Mouse (Mus musculus) bone marrow macrophage, adult 2 months (primary cell): ENCODE measurements around the gene Trpm7.

Source experiments
- CTCF ChIP-seq: IDR thresholded peaks from 2 replicates; pipeline ENCODE4 v1.5.1; 2012; ENCODE audit warnings: low read depth, mild to moderate bottlenecking, low read length, moderate library complexity
- POLR2A ChIP-seq: IDR thresholded peaks from 2 replicates; pipeline ENCODE4 v1.6.1; 2012; ENCODE audit warnings: mild to moderate bottlenecking, low read depth, low read length, borderline replicate concordance

DNA sequence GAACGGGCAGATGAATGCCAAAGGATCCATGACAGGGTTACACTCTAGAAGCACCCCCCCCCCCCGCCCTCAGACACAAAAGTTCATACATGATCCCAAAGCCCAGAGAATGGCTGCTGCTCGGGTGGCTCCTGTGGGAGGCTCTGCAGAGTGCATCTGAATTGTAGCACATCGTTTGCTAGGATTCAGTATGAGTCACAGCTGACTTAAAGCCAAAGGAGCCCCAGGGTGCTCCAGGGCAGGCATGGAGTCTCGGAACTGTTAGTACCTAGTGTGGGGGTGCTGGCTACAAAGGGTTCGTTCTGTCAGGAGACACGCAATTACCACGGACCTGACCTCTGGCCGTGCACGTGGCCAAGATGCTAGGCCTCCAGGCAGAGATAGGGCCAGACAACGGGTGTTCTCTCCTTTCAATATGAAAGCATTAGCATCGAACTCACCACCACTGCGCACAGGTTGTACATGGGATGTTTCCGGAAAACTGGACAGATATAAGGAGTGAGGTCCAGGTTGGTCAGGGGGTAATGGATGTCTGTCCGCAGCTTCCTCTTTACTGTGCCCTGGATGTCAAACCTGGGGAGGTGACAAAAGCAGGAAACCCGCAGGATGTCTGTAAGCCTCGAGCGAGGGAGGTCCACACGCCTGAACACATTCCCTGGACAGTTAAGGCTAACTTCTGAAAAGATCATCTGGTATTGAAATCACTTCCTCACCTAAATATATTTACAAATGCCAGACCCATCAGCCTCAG, 106.4 kb downstream of the Trpm7 start:
- no peak for TF ChIP-seq CTCF
- TF ChIP-seq POLR2A, result no peak
